Mouse (Mus musculus) liver, embryonic 13.5 days (tissue): Measurements from ENCODE around the gene Oat. TPM values are rescaled to one million over a fixed set of nuclear protein-coding genes. Genes with fewer than 3 reads are reported as not detected.

Source experiments
- ATAC-seq: fragments of 200-750 bp; cut with Nextera tagmentation; 2 replicates; pipeline ENCODE4 v1.8.0; 2017; ENCODE audit warnings: low read depth, mild to moderate bottlenecking, moderate number of reproducible peaks, moderate library complexity
- DNase-seq: peaks from one replicate; pipeline ENCODE4 v3.0.0; 2022
- H3K27ac ChIP-seq: fragments of 300-500 bp; sonication (generic); 2 replicates; pipeline ENCODE4 v1.5.1; 2015; ENCODE audit warnings: moderate library complexity, mild to moderate bottlenecking, inconsistent platforms
- H3K27me3 ChIP-seq: fragments of 300-500 bp; sonication (generic); 2 replicates; pipeline ENCODE4 v1.6.1; 2015; ENCODE audit warnings: mild to moderate bottlenecking, inconsistent platforms
- H3K36me3 ChIP-seq: fragments of 300-500 bp; sonication (generic); 2 replicates; pipeline ENCODE4 v1.6.1; 2015; ENCODE audit warnings: mild to moderate bottlenecking, inconsistent platforms
- H3K4me1 ChIP-seq: fragments of 300-500 bp; sonication (generic); replicated peaks from 2 replicates; pipeline ENCODE4 v1.6.1; 2015; ENCODE audit warnings: inconsistent platforms
- H3K4me2 ChIP-seq: fragments of 300-500 bp; sonication (generic); 2 replicates; pipeline ENCODE4 v1.6.1; 2015; ENCODE audit warnings: inconsistent platforms, mild to moderate bottlenecking, moderate library complexity
- H3K4me3 ChIP-seq: fragments of 300-500 bp; sonication (generic); replicated peaks from 2 replicates; pipeline ENCODE4 v1.5.1; 2015; ENCODE audit warnings: mild to moderate bottlenecking, inconsistent platforms
- H3K9ac ChIP-seq: fragments of 300-500 bp; sonication (generic); 2 replicates; pipeline ENCODE4 v1.6.1; 2015; ENCODE audit warnings: mild to moderate bottlenecking, inconsistent platforms
- H3K9me3 ChIP-seq: fragments of 300-500 bp; sonication (generic); replicated peaks from 2 replicates; pipeline ENCODE4 v1.6.1; 2016; ENCODE audit warnings: inconsistent platforms
- WGBS: fragments of 180-500 bp; shearing (Covaris S2); methylation state at CpG from one replicate; pipeline ENCODE4 v1.1.7; 2015; ENCODE audit not compliant: insufficient replicate concordance; 5-methylcytosine and 5-hydroxymethylcytosine counted together
- polyA plus RNA-seq: library from polyadenylated mRNA; unstranded; fragments of >200 nt; fragmentation: Nextera tagmentation; extraction: Ambion mirVana; gene quantifications from 2 replicates; pipeline ENCODE4 v1.2.1, GENCODE M21; 2015

Oat gene
- polyA plus RNA-seq, 1 experiment from 2014 or later = 86.1 TPM

GRCm38 (mm10) chr7:132568817-132569216 is 7.4 kb downstream of the Oat start:
- peaks cover 53% of the 10 kb centered on the region for H3K36me3 ChIP-seq
- peaks cover 48% of the 10 kb centered on the region for H3K4me1 ChIP-seq
- no peak overlapping the region for H3K9ac ChIP-seq
- H3K27ac ChIP-seq = no peak overlapping the region
- 0 out of 2 replicates have a peak, but pooled peaks cover 3% of the 10 kb centered on the region for H3K27me3 ChIP-seq
- no peak overlapping the region for H3K4me2 ChIP-seq
- no peaks in the 10 kb centered on the region for H3K9me3 ChIP-seq
- ATAC-seq (no peak), DNase-seq (no peak)
- H3K4me3 ChIP-seq = no peak overlapping the region
- WGBS = 78% methylated on average over 6 of the region's 6 CpGs

DNA sequence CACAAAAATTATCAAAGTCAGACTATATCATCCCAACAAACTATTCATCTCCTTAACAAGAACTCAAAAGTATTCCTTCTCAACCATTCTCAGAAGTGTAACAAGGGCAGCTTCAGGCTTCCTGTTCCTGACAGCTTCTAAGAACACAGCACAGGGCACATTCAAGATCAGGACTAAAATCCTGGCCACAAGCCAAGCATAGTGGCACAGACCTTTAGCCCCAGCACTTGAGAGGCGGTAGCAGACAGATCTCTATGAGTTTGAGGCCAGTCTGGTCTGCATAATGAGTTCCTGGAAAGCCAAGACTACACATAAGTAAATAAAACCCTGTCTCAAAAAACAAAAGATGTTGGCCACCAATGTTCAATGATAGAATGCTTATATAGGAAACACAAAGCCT is 10.4 kb downstream of the Oat start:
- WGBS = 64% methylated on average over 1 of the region's 1 CpGs
- Histone ChIP-seq H3K27ac (no peak overlapping the region), H3K9ac (no peak overlapping the region), H3K4me1 (peaks cover 21% of the 10 kb centered on the region), H3K27me3 (0 out of 2 replicates have a peak, but pooled peaks cover 3% of the 10 kb centered on the region), H3K4me2 (no peak overlapping the region), H3K36me3 (peaks cover 83% of the 10 kb centered on the region), H3K9me3 (no peaks in the 10 kb centered on the region), H3K4me3 (no peak overlapping the region)
- ATAC-seq = no peak
- DNase-seq = no peak

GRCm38 (mm10) chr7:132559138-132559766 is 16.9 kb downstream of the Oat start:
- H3K36me3 ChIP-seq = peaks cover 72% of the 10 kb centered on the region
- H3K4me3 ChIP-seq = no peak overlapping the region
- peaks cover 20% of the 10 kb centered on the region for H3K4me1 ChIP-seq
- ATAC-seq = no peak
- DNase-seq = no peak
- H3K9ac ChIP-seq = no peak overlapping the region
- H3K27ac ChIP-seq = peak overlapping the region; percentile 34; the same call in 1 of the 2 replicates
- 65% methylated on average over 3 of the region's 3 CpGs for WGBS
- no peak overlapping the region for H3K4me2 ChIP-seq
- no peaks in the 10 kb centered on the region for H3K27me3 ChIP-seq
- H3K9me3 ChIP-seq = no peaks in the 10 kb centered on the region

DNA sequence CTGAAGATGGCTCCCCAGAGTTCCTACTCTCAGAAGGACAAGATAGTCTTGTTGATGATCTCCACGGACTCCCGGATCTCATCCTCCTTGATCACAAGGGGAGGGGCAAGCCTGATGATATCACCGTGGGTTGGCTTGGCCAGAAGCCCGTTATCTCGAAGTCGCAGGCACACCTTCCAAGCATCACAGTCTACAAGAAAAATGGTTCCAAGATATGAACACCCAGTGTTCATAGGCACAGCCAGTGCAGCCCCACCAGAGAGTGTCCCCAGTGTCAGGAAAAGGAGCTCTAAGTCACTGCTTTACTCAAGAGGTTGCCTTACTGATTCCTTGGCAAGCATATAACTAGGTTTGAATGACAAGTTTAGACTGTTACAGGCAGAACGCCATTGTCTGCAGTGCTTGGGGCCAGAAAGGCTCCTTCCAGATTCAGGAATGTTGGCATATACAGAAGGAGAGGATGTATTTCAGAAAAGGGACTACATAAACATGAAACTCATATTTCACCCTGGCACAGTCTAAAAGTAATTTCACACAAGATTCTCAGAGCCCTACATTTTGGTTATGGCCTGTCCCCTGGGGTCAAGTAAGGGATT is 18.0 kb downstream of the Oat start:
- no peaks in the 10 kb centered on the region for H3K27me3 ChIP-seq
- H3K36me3 ChIP-seq = peaks cover 62% of the 10 kb centered on the region
- H3K9me3 ChIP-seq = no peaks in the 10 kb centered on the region
- 0 out of 2 replicates have a peak overlapping the region, but pooled peaks have one; percentile 34 for H3K9ac ChIP-seq
- H3K4me1 ChIP-seq = peaks cover 20% of the 10 kb centered on the region
- ATAC-seq (peak; percentile 90), DNase-seq (peak; percentile 50)
- peak overlapping the region; percentile 34; the same call in 1 of the 2 replicates for H3K27ac ChIP-seq
- H3K4me2 ChIP-seq = no peak overlapping the region
- H3K4me3 ChIP-seq = no peak overlapping the region
- WGBS = 39% methylated on average over 7 of the region's 7 CpGs

- DNase-seq (no peak), ATAC-seq (no peak)
- no peak overlapping the region for H3K4me3 ChIP-seq
- no peaks in the 10 kb centered on the region for H3K9me3 ChIP-seq
- peaks cover 46% of the 10 kb centered on the region for H3K36me3 ChIP-seq
- H3K27me3 ChIP-seq = no peaks in the 10 kb centered on the region
- no peak overlapping the region for H3K27ac ChIP-seq
- no peak overlapping the region for H3K9ac ChIP-seq
- no peak overlapping the region for H3K4me2 ChIP-seq
- peaks cover 23% of the 10 kb centered on the region for H3K4me1 ChIP-seq
- WGBS = 82% methylated on average over 5 of the region's 5 CpGs
Measured at GRCm38 (mm10) chr7:132556575-132556974, 19.6 kb downstream of the Oat start.

- 48% methylated on average over 4 of the region's 4 CpGs for WGBS
- ATAC-seq = no peak
- no peak overlapping the region for H3K4me2 ChIP-seq
Measured at GRCm38 (mm10) chr7:132555911-132556310, 20.3 kb downstream of the Oat start.

GRCm38 (mm10) chr7:132554091-132554490 is 22.1 kb downstream of the Oat start:
- no peak overlapping the region for H3K9ac ChIP-seq
- H3K4me2 ChIP-seq = no peak overlapping the region
- 60% methylated on average over 2 of the region's 2 CpGs for WGBS
- no peak for ATAC-seq
- H3K27me3 ChIP-seq = 0 out of 2 replicates have a peak, but pooled peaks cover 4% of the 10 kb centered on the region
- H3K27ac ChIP-seq = no peak overlapping the region
- H3K4me3 ChIP-seq = no peak overlapping the region
- peaks cover 22% of the 10 kb centered on the region for H3K36me3 ChIP-seq
- H3K9me3 ChIP-seq = no peaks in the 10 kb centered on the region
- no peak for DNase-seq
- peaks cover 23% of the 10 kb centered on the region for H3K4me1 ChIP-seq

More at GRCm38 (mm10) chr7:132555911-132556310, 20.3 kb downstream of the Oat start:
- DNase-seq = no peak
- H3K27ac ChIP-seq = no peak overlapping the region
- H3K9ac ChIP-seq = no peak overlapping the region
- H3K9me3 ChIP-seq = no peaks in the 10 kb centered on the region
- H3K4me1 ChIP-seq = peaks cover 29% of the 10 kb centered on the region
- H3K36me3 ChIP-seq = peaks cover 39% of the 10 kb centered on the region
- H3K27me3 ChIP-seq = no peaks in the 10 kb centered on the region
- no peak overlapping the region for H3K4me3 ChIP-seq

DNA sequence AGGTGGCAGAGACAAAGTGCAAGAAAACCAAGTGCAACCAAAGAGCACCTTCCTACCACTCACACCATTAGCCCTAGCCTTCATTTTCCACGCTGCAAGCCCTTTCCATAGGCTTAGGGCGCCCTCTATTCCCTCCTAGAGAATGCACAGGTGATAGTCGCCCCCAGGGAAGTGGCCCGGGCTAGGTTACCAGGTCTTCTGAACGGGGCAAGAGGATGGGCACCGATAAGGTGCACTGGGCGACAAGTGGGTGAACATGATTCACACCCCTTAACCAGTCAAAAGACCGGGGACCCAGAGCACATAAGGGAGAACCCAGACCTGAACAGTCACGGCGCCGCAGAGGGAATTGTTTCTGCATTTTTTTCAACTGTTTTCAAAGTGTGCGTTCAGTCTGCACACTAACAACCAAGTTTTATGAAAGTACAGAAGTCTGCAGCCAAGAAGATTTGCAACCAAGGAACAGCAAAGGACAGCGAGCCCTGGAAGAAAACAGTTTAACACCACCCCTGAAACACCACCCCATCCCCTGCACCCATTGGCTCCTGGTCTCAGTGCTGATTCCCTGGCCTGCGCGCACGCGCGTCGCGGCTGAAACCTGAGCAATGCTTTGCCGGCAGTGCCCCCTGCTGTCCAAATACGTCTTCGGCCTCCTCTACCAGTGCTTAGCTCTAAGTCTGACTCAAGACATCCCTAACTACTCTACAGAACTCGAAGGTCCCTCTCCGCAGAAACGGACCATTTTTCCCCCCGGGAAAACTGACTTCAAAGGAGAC is 24.7 kb downstream of the Oat start:
- Histone ChIP-seq H3K27me3 (peaks cover 15% of the 10 kb centered on the region; the same call in 1 of the 2 replicates), H3K27ac (peak overlapping the region; percentile 15; the same call in 1 of the 2 replicates), H3K9me3 (no peaks in the 10 kb centered on the region), H3K4me3 (peak overlapping the region; percentile 58), H3K9ac (peak overlapping the region; percentile 61), H3K4me2 (peak overlapping the region; percentile 78), H3K36me3 (peaks cover under 1% of the 10 kb centered on the region), H3K4me1 (peaks cover 9% of the 10 kb centered on the region)
- ATAC-seq = peak; percentile 97
- peak; percentile 88 for DNase-seq
- WGBS = 2% methylated on average over 27 of the region's 27 CpGs

- Histone ChIP-seq H3K4me3 (no peak overlapping the region), H3K9ac (no peak overlapping the region), H3K27me3 (peaks cover 16% of the 10 kb centered on the region; the same call in 1 of the 2 replicates), H3K4me2 (no peak overlapping the region), H3K36me3 (no peaks in the 10 kb centered on the region), H3K4me1 (peaks cover 9% of the 10 kb centered on the region), H3K9me3 (no peaks in the 10 kb centered on the region), H3K27ac (no peak overlapping the region)
- 58% methylated on average over 3 of the region's 3 CpGs for WGBS
- ATAC-seq = no peak
- DNase-seq = no peak
Measured at GRCm38 (mm10) chr7:132547126-132547525, 29.1 kb downstream of the Oat start.

- ATAC-seq (no peak), DNase-seq (no peak)
- no peaks in the 10 kb centered on the region for H3K9me3 ChIP-seq
- H3K27ac ChIP-seq = no peak overlapping the region
- H3K36me3 ChIP-seq = no peaks in the 10 kb centered on the region
- H3K4me3 ChIP-seq = no peak overlapping the region
- no peaks in the 10 kb centered on the region for H3K4me1 ChIP-seq
- no peak overlapping the region for H3K4me2 ChIP-seq
- WGBS = 60% methylated on average over 4 of the region's 4 CpGs
- no peak overlapping the region for H3K9ac ChIP-seq
- peaks cover 13% of the 10 kb centered on the region; the same call in 1 of the 2 replicates for H3K27me3 ChIP-seq
Measured at GRCm38 (mm10) chr7:132542427-132542826, 33.8 kb downstream of the Oat start.

DNA sequence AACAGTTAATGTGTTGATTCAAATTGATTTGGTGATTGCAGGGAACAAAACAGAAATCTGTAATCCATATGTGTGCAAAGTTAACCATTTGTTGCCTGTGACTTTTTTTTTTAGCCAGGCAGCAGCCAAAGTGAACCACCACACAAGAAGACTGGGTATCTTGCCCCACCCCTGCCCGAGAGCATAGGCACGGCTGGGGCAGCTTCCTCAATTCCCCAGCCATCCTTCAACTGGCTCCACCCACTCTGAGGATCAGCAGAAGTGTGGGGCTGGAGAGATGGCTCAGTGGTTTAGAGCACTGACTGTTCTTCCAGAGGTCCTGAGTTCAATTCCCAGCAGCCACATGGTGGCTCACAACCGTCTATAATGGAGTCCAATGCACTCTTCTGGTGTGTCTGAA is 34.6 kb downstream of the Oat start:
- Histone ChIP-seq H3K4me1 (no peaks in the 10 kb centered on the region), H3K36me3 (no peaks in the 10 kb centered on the region), H3K4me2 (no peak overlapping the region), H3K4me3 (no peak overlapping the region), H3K9ac (no peak overlapping the region), H3K9me3 (no peaks in the 10 kb centered on the region), H3K27me3 (0 out of 2 replicates have a peak, but pooled peaks cover 5% of the 10 kb centered on the region), H3K27ac (no peak overlapping the region)
- WGBS = 18% methylated on average over 3 of the region's 3 CpGs
- no peak for DNase-seq
- no peak for ATAC-seq
